Mouse (Mus musculus) MEL (cell line): ENCODE measurements around the gene Sap30l. TPM values are rescaled to one million over a fixed set of nuclear protein-coding genes. Genes with fewer than 3 reads are reported as not detected.

Source experiments
- DNase-seq: peaks from one replicate; pipeline ENCODE4 v3.0.0; 2011; ENCODE audit warnings: low read depth, low spot score
- H3K27ac ChIP-seq: 2 replicates; pipeline ENCODE4 v1.5.1; 2012; ENCODE audit warnings: low read depth, mild to moderate bottlenecking, control low read depth, low read length, moderate library complexity; ENCODE audit not compliant: control insufficient read depth
- H3K27me3 ChIP-seq, 2 experiments: fragments of 150-350 bp in 1 of 2; sonication (generic) in 1 of 2; 2 replicates each; pipeline ENCODE4 v1.6.1; 2012; ENCODE audit warnings: low read length in 2 of 2, mild to moderate bottlenecking in 2 of 2, improper control_type of control experiment in 1 of 2, moderate library complexity in 1 of 2; ENCODE audit not compliant: insufficient read depth in 2 of 2, control insufficient read depth in 1 of 2
- H3K36me3 ChIP-seq, 2 experiments: 2 replicates each; pipeline ENCODE4 v1.6.1; 2012 to 2014; ENCODE audit warnings: low read length in 2 of 2, improper control_type of control experiment in 1 of 2, inconsistent platforms in 1 of 2, mild to moderate bottlenecking in 1 of 2; ENCODE audit not compliant: insufficient read depth in 2 of 2, control insufficient read depth in 1 of 2
- H3K4me1 ChIP-seq, 2 experiments: fragments of 150-350 bp in 1 of 2; sonication (generic) in 1 of 2; 2 replicates each; pipeline ENCODE4 v1.6.1; 2012; ENCODE audit warnings: low read length in 2 of 2, improper control_type of control experiment in 1 of 2, mild to moderate bottlenecking in 1 of 2; ENCODE audit not compliant: insufficient read depth in 2 of 2, control insufficient read depth in 1 of 2
- H3K4me3 ChIP-seq, 2 experiments: fragments of 150-350 bp in 1 of 2; sonication (generic) in 1 of 2; 2 replicates each; pipeline ENCODE4 v1.5.1; 2012; ENCODE audit warnings: low read depth in 2 of 2, low read length in 2 of 2, mild to moderate bottlenecking in 2 of 2, moderate library complexity in 2 of 2, control low read depth in 1 of 2, improper control_type of control experiment in 1 of 2; ENCODE audit not compliant: control insufficient read depth in 1 of 2, insufficient read depth in 1 of 2
- H3K79me2 ChIP-seq: 2 replicates; pipeline ENCODE4 v1.6.1; 2012; ENCODE audit warnings: mild to moderate bottlenecking, low read length, moderate library complexity; ENCODE audit not compliant: control insufficient read depth, poor library complexity, insufficient read depth
- H3K9ac ChIP-seq: 2 replicates; pipeline ENCODE4 v1.6.1; 2012; ENCODE audit warnings: low read depth, mild to moderate bottlenecking, control low read depth, low read length, moderate library complexity; ENCODE audit not compliant: control insufficient read depth, poor library complexity, severe bottlenecking
- H3K9me3 ChIP-seq: fragments of 150-350 bp; sonication (generic); replicated peaks from 2 replicates; pipeline ENCODE4 v1.6.1; 2012; ENCODE audit warnings: mild to moderate bottlenecking, low read length, improper control_type of control experiment, moderate library complexity; ENCODE audit not compliant: insufficient read depth
- BHLHE40 ChIP-seq: IDR thresholded peaks from 2 replicates; pipeline ENCODE4 v1.6.1; 2012; ENCODE audit warnings: low read depth, mild to moderate bottlenecking, inconsistent platforms, low read length, improper control_type of control experiment, borderline replicate concordance
- CHD1 ChIP-seq: IDR thresholded peaks from 2 replicates; pipeline ENCODE4 v1.6.1; 2012; ENCODE audit warnings: low read depth, mild to moderate bottlenecking, inconsistent platforms, low read length, improper control_type of control experiment
- CHD2 ChIP-seq: IDR thresholded peaks from 2 replicates; pipeline ENCODE4 v1.6.1; 2011; ENCODE audit warnings: low read length, improper control_type of control experiment
- E2F4 ChIP-seq: IDR thresholded peaks from 2 replicates; pipeline ENCODE4 v1.6.1; 2011; ENCODE audit warnings: low read depth, low read length, improper control_type of control experiment, borderline replicate concordance
- EP300 ChIP-seq, 2 experiments: IDR thresholded peaks; 2 replicates each; pipeline ENCODE4 v1.6.1; 2011; ENCODE audit warnings: improper control_type of control experiment in 2 of 2, low read length in 2 of 2, low read depth in 1 of 2, mild to moderate bottlenecking in 1 of 2
- ETS1 ChIP-seq: IDR thresholded peaks from 2 replicates; pipeline ENCODE4 v1.6.1; 2012; ENCODE audit warnings: low read depth, mild to moderate bottlenecking, inconsistent platforms, low read length, improper control_type of control experiment, moderate library complexity
- JUND ChIP-seq: IDR thresholded peaks from 2 replicates; pipeline ENCODE4 v1.6.1; 2011; ENCODE audit warnings: low read depth, mild to moderate bottlenecking, improper control_type of control experiment, low read length
- KAT2A ChIP-seq: conservative IDR thresholded peaks from 2 replicates; pipeline ENCODE4 v1.6.1; 2012; ENCODE audit warnings: low read depth, low read length, improper control_type of control experiment, inconsistent platforms
- MAZ ChIP-seq: IDR thresholded peaks from 2 replicates; pipeline ENCODE4 v1.6.1; 2012; ENCODE audit warnings: low read depth, mild to moderate bottlenecking, inconsistent platforms, low read length, improper control_type of control experiment
- MEF2A ChIP-seq: IDR thresholded peaks from 2 replicates; pipeline ENCODE4 v1.6.1; 2014; ENCODE audit warnings: low read depth, mild to moderate bottlenecking, inconsistent platforms, low read length, improper control_type of control experiment; ENCODE audit not compliant: poor library complexity, insufficient replicate concordance, severe bottlenecking; ENCODE audit errors: extremely low read depth
- MXI1 ChIP-seq: IDR thresholded peaks from 2 replicates; pipeline ENCODE4 v1.6.1; 2011; ENCODE audit warnings: mild to moderate bottlenecking, low read depth, low read length, improper control_type of control experiment
- MYC ChIP-seq: IDR thresholded peaks from 2 replicates; pipeline ENCODE4 v1.6.1; 2011; ENCODE audit warnings: low read depth, mild to moderate bottlenecking, low read length, improper control_type of control experiment, moderate library complexity
- NELFE ChIP-seq: IDR thresholded peaks from 2 replicates; pipeline ENCODE4 v1.6.1; 2011; ENCODE audit warnings: low read depth, low read length, improper control_type of control experiment
- NRF1 ChIP-seq: IDR thresholded peaks from 2 replicates; pipeline ENCODE4 v1.6.1; 2014; ENCODE audit warnings: low read depth, mild to moderate bottlenecking, inconsistent platforms, low read length, improper control_type of control experiment, moderate library complexity; ENCODE audit not compliant: poor library complexity, insufficient read depth, severe bottlenecking
- POLR2AphosphoS5 ChIP-seq: IDR thresholded peaks from 2 replicates; pipeline ENCODE4 v1.6.1; 2012; ENCODE audit warnings: low read depth, borderline replicate concordance, mild to moderate bottlenecking, inconsistent platforms, low read length, moderate library complexity, mixed read lengths
- RCOR1 ChIP-seq: IDR thresholded peaks from 2 replicates; pipeline ENCODE4 v1.6.1; 2012; ENCODE audit warnings: low read depth, mild to moderate bottlenecking, inconsistent platforms, low read length, improper control_type of control experiment
- SIN3A ChIP-seq: IDR thresholded peaks from 2 replicates; pipeline ENCODE4 v1.6.1; 2012; ENCODE audit warnings: low read length, improper control_type of control experiment, inconsistent platforms
- SMC3 ChIP-seq: IDR thresholded peaks from 2 replicates; pipeline ENCODE4 v1.6.1; 2011; ENCODE audit warnings: low read depth, low read length, improper control_type of control experiment
- TAL1 ChIP-seq: IDR thresholded peaks from 2 replicates; pipeline ENCODE4 v1.6.1; 2012; ENCODE audit warnings: mild to moderate bottlenecking, inconsistent platforms, low read length, moderate library complexity, mixed read lengths
- TBP ChIP-seq: IDR thresholded peaks from 2 replicates; pipeline ENCODE4 v1.8.0; 2011; ENCODE audit warnings: low read depth, low read length, improper control_type of control experiment
- USF1 ChIP-seq: IDR thresholded peaks from 2 replicates; pipeline ENCODE4 v1.6.1; 2014; ENCODE audit warnings: low read depth, mild to moderate bottlenecking, inconsistent platforms, low read length, improper control_type of control experiment, moderate library complexity
- USF2 ChIP-seq, 2 experiments: IDR thresholded peaks; 2 replicates each; pipeline ENCODE4 v1.6.1; 2011 to 2012; ENCODE audit warnings: improper control_type of control experiment in 2 of 2, low read length in 2 of 2, borderline replicate concordance in 1 of 2, inconsistent platforms in 1 of 2, low read depth in 1 of 2, mild to moderate bottlenecking in 1 of 2; ENCODE audit not compliant: insufficient read depth in 1 of 2
- ZC3H11A ChIP-seq: IDR thresholded peaks from 2 replicates; pipeline ENCODE4 v1.6.1; 2012; ENCODE audit warnings: low read depth, mild to moderate bottlenecking, inconsistent platforms, low read length, improper control_type of control experiment
- ZMIZ1 ChIP-seq: IDR thresholded peaks from 2 replicates; pipeline ENCODE4 v1.6.1; 2012; ENCODE audit warnings: low read depth, mild to moderate bottlenecking, inconsistent platforms, low read length, improper control_type of control experiment, moderate library complexity
- polyA plus RNA-seq, 2 experiments: library from polyadenylated mRNA; stranded (reverse) in 1 of 2; unstranded in 1 of 2; fragments of >175 nt in 1 of 2; fragments of >200 nt in 1 of 2; gene quantifications; 2 replicates each; pipeline versions ENCODE4 v1.2.1 to v1.2.4; 2012; ENCODE audit warnings: low replicate concordance in 2 of 2, low read depth in 1 of 2; ENCODE audit not compliant: insufficient read length in 2 of 2, insufficient read depth in 1 of 2, missing spikeins in 1 of 2
- total RNA-seq: library from RNA; depleted of rRNA; stranded (reverse); fragments of 300-350 nt; gene quantifications from 2 replicates; pipeline ENCODE4 v1.2.3, GENCODE M21; 2012

The Sap30l gene
- total and polyA plus RNA-seq, 3 experiments: 40.2 to 52.5 TPM; not detected in 1

- Histone ChIP-seq H3K27me3 (no peaks in the 10 kb centered on the region), H3K9me3 (no peaks in the 10 kb centered on the region), H3K36me3 (peaks cover 0 to 22% of the 10 kb centered on the region in 2 experiments; a peak in 2 of 4 replicates), H3K4me3 (peak overlapping the region; percentile 66 to 93), H3K9ac (peak overlapping the region; percentile 83), H3K27ac (no peak overlapping the region), H3K4me1 (peaks cover 4 to 24% of the 10 kb centered on the region in 2 experiments), H3K79me2 (peaks cover 26% of the 10 kb centered on the region)
- TF ChIP-seq TBP: no peak
- peak; percentile 11; the same call in 1 of the 2 replicates for TF ChIP-seq MXI1
- TF ChIP-seq USF1: no peak
- TF ChIP-seq CHD1: no peak
- no peak for TF ChIP-seq RCOR1
- no peak for TF ChIP-seq E2F4
- TF ChIP-seq SIN3A: peak; percentile 53; the same call in 1 of the 2 replicates
- TF ChIP-seq CHD2: no peak
- TF ChIP-seq NELFE: no peak
- TF ChIP-seq MYC: no peak
- TF ChIP-seq ZC3H11A: no peak
- no peak for TF ChIP-seq KAT2A
- no peak for TF ChIP-seq POLR2AphosphoS5
- no peak for TF ChIP-seq JUND
- no peak for TF ChIP-seq SMC3
- TF ChIP-seq BHLHE40: no peak
- TF ChIP-seq EP300 (IDR thresholded peaks at IDR 0.05; ENCODE audit: low read depth in 1 of 2, low read length in 2 of 2): no peak
- peak; percentile 63 for DNase-seq
Observed at GRCm38 (mm10) chr11:57801766-57802510, 501 bp downstream of the Sap30l start.

GRCm38 (mm10) chr11:57802511-57802870, 1.1 kb downstream of the Sap30l start:
- H3K9me3 ChIP-seq: no peaks in the 10 kb centered on the region
- peak overlapping the region; percentile 66 to 93 for H3K4me3 ChIP-seq
- no peak overlapping the region for H3K27ac ChIP-seq
- DNase-seq: peak; percentile 65
- no peaks in the 10 kb centered on the region for H3K27me3 ChIP-seq
- H3K79me2 ChIP-seq: peaks cover 26% of the 10 kb centered on the region
- TF ChIP-seq ETS1 (no peak), ZMIZ1 (no peak), CHD1 (no peak), EP300 (IDR thresholded peaks at IDR 0.05; ENCODE audit: low read depth in 1 of 2, low read length in 2 of 2) (no peak), MAZ (no peak), TBP (no peak), RCOR1 (no peak), ZC3H11A (no peak), MEF2A (no peak), TAL1 (no peak), NRF1 (no peak), USF2 (IDR thresholded peaks at IDR 0.05; ENCODE audit: borderline replicate concordance in 1 of 2, insufficient read depth in 1 of 2, low read depth in 1 of 2, low read length in 2 of 2) (no peak)
- H3K36me3 ChIP-seq: peaks cover 0 to 22% of the 10 kb centered on the region in 2 experiments; a peak in 2 of 4 replicates
- H3K4me1 ChIP-seq: peaks cover 4 to 24% of the 10 kb centered on the region in 2 experiments
- H3K9ac ChIP-seq: peak overlapping the region; percentile 83
